Mouse (Mus musculus): ENCODE results near the gene Arvcf. TPM values are rescaled to one million over a fixed set of nuclear protein-coding genes. Genes with fewer than 3 reads are reported as not detected.

Arvcf gene
- total RNA-seq, 2 experiments from 2014 or later, result 46.2 to 53.9 TPM

DNA sequence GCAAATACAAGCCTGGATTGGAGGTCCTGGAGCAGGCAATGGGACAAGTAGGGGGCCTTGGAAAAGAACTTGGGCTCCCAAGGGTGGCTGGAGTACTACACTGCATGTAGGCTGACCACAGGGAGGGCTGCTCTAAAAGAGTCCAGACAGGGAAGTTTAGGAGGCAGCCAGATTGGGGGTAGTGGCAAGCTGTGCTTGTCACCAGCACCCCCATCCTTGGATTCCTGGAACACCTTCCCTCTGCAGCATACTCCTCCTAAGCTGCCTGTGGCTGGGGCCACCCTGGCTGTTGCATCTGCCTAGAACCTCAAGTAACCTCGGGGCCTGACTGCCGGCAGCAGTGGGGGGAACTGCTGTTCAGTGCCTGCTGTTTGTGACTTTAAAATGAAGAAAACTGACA lies 57.9 kb downstream of the Arvcf start:
- no peak for DNase-seq (ENCODE audit: low spot score in 2 of 2)

DNA sequence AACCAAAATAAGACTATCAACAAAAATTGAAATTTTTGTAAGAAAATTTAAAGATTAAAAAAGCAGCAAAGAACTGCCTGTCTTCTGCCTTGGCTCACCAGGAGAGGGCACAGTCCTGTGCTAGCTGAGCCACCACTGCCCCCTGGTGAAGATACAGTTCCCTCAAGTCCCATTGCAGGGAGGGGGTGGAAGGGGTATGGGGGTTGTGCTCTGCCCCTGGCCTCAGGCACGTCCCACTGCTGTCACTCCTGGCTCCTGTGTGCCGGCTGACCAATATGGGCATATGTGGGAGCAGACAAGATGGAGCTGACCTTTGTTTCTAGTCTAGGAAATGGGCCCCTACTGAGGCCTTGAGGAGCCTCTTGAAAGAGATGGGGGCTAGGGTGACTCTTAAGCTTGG lies 58.3 kb downstream of the Arvcf start:
- peak; percentile 71 to 79 for DNase-seq (ENCODE audit: low spot score in 2 of 2)

DNA sequence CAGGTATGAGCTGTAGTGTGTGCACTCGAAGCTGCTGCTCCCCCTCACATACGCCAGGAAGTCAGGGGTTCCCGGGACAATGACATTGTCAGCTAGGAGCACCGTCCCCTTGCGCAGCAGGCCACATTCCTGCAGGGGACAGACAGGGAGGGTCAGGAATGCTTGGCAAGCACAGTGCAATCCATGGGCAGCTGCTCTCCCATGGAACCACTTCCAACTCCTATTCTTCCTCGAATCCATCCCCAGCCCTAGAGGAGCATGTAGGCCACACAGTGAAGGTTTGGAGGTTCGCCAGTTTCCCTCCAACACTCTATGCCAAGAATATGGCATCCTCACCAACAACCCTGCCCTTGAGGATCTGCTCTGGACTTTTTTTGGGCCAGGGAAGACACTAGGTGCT lies 59.9 kb downstream of the Arvcf start:
- DNase-seq (ENCODE audit: low spot score in 2 of 2), result no peak

DNA sequence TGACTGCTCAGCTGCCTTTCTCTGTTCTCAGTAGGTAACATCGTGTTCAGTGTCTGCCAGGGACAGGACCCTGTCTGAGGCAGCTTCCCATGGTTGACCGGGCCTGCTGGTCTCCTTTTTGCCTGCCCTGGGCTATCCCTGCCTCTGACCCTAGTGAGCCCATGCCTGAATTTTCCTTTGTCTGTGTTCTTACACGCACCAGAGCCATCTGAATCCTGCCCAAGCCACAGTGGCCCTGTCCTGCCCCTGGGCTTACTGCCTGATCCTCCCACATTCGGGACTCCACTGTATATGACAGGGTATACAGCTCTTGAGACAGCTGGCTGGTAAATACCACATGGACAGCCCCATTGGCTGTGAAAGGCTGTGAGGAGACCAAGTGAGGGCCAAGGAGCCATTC lies 61.8 kb downstream of the Arvcf start:
- DNase-seq (ENCODE audit: low spot score in 2 of 2), result no peak

DNA sequence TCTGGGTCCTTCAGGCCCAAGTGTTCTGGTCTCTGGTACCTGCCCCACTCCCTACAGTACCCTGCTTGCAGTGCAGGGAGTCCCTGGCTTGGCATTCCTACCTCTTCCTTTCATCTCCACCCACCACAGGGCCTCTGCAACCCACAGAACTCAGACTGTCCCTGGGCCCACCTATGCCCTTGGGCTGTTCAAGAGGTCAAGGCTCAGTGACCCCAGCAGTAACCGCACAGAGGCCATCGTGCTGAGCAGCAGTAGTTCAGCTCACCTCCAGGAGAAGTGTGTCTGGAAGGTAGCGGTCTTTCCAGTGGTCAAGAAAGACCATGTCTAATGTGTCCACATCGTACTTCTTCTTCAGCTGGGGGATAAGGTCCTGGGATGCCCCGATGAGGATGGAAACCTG lies 62.4 kb downstream of the Arvcf start:
- DNase-seq (ENCODE audit: low spot score in 2 of 2), result no peak

DNA sequence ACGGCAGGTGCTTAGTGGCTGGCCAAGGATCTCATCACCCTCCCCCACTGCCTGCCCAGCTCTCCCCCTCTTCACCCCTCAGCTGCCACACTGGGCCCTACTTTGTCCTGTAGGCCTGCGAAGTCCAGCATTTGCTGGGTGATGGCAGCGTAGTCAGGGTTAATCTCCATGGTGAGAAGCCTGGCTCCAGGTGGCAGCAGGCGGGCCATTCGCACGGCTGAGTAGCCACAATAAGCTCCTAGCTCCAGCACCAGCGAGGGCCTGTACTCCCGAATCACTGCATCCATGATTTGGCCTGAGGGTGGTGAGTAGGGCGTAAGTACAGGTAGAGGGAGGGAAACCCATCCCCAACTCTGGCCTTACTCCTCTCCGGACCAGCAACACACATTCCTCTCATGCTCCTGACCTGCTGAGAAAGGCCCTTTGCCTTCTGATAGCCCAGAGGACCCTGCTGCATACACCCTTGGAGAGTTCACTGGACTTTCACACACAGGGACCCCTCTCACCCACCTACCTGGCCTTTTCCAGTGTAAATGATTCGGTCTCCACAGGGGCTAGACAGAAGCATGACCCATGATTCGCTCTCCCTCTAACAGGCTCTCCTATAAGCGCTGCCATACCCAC lies 63.2 kb downstream of the Arvcf start:
- DNase-seq (ENCODE audit: low spot score in 2 of 2), result no peak

DNA sequence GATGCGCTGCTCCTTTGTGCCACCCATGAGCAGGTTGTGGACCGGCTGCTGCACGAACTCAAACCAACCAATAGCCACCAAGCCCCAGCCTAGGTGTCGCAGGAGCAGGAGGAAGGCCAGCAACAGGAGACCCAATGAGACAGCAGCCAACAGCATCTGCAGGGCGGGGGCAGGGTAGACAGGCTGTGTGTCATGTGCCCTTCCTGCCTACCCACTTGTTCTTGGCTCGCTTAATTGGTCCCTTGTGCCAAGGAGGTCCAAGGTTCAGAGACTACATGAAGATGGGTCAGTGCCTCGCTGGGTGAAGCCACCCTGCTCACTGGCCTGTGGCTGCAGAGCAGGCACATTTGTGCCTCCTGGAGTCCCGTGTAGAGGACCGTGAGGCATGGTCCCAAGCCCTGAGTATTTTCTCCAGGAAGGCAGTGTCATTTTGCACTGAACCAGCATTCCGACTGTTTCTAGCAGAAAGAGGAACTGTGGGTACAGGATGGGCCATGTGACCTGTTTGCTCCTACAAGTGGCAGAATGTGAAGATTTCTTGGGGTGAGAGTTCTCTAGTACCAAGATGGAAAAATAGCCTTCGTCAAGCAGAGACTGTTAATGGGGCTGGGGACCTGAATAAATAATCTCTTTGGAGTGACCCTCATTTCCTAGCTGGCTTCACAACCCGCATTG lies 64.0 kb downstream of the Arvcf start:
- peak in 1 of 2 experiments; percentile 61 for DNase-seq (ENCODE audit: low spot score in 2 of 2)

DNA sequence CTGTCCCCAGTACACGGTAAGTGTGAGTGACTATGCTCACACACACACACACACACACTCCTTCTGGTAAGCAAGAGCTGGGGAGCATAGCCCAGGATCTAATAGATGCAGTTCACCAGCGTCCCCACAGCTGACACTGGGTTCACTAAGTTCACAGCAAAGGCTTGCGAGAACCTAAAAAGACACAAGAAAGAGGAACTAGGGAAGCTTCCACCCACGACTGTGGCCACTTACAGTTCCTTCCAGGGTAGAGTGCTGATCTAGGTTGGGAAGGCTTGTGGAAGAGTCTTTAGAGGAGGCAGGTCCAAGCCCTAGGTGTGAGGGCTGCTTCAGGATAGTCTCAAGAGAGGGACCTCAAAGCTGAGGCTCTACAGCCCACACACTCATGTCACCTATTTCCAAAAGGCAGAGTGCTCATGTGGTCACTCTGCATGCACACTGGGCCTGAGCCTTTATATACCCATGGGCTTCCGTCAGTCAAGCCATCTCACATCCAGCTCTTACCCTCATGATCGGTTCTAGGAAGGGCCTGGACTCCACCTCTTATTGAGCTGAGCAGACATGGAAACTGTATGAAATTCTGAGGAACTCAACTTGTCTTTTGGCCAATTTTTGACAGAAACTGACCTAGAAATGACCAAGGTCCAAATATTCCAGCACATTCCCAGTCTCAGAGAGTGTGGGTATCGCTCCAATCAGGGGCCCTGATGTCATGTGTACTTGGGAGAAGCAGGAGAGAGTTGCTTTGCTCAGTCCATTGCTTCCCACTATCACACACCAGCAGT lies 65.2 kb downstream of the Arvcf start:
- no peak for DNase-seq (ENCODE audit: low spot score in 2 of 2)

DNA sequence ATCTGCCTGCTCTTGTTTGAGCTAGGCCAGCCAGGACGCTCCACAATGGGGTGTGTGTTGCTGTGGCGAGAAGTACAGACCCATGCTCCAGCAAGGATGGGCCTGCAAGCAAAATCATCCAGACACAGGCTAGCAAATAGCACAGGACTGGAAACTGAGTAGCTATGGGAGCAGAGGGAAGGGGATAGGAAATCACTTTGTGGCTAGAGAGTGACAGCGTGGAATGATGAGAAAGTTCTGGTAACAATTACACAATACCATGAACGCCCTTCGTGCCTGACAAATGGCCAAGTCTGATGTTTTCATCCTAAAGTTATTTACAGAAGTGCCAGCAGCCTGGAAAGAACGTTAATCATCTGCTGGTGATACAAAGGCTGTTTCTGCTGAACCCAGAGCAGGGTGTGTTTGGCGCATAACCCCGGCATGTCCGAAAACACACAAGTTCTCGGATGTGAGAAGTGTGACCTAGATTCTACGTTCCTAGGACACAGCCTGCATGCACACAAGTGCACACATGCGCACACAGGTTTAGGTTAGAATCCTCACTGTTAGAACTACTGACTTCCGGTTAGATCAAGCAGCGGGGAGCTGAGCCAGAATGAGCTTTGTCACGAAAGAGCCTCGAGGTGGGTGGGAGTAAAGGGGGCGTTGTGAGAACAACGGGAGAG lies 68.2 kb downstream of the Arvcf start:
- DNase-seq (ENCODE audit: low spot score in 2 of 2), result no peak

DNA sequence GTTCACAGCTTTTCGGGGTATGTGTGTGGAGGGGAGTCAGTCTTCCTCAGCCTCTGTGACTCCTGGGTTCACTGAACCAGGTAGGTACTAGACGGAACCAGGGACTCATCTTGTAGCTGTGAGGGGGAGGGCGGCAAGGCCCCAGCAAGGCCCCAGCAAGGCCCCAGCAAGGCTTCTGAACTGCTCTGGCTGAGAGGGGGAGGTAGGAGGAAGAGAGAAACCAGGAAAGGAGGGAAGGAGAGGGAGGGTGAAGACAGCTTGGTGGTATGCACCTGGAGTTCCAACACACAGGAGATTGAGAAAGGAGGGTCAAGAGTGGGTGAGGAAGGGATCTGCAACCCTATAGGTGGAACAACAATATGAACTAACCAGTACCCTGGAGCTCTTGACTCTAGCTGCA lies 68.9 kb downstream of the Arvcf start:
- DNase-seq (ENCODE audit: low spot score in 2 of 2), result no peak

DNA sequence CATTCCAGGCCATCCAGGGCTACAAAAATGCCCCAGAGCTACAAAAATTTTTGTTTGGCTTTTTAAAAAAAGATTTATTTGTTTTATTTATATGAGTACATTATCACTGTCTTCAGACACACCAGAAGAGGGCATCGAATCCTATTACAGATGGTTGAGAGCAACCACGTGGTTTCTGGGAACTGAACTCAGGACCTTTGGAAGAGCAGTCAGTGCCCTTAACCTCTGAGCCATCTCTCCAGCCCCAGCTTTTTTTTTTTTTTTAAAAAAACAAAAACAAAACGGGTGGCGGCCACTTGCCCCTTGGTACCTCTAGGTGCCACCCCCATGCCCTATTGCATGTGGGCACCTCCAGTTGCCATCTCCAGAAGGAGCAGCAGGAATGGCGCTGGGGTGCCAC lies 69.5 kb downstream of the Arvcf start:
- DNase-seq (ENCODE audit: low spot score in 2 of 2), result no peak

DNA sequence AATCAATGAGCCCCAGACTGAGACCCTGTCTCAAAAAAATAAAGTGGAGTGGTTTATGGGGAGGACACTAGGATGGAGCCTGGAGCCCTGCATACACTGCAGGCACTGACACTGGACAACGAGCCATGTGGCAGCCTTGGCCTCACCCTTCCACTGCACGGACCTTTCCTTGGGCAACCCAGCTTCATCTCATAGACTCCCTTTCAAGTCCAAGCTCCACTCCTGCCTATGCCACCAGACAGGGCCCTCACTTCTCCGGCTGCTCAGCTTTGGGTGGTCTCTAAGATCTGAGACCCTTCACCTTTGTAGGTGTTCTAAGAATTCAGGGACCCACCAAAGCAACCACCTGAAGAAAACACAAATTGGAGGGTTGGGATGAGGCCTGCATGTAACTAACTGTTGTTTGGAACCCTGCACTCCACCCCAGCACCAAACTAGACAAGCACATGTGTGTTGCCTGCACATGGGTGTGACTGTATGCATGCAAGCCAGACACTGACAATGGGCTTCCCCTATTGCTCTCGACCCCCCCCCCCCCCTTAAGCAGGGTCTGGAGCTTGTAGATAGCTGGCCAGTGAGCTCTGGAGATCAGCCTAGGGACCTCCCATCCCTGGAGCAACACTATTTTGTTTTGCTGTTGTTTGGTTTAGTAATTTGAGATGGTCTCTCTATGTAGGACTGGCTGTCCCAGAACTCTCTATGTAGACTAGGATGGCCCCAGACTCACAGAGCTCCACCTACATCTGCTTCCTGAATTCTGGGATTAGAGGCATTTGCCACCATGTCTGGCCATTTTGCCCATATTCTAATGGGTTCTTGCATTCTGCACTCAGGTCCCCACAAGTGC lies 71.0 kb downstream of the Arvcf start:
- no peak for DNase-seq (ENCODE audit: low spot score in 2 of 2)

DNA sequence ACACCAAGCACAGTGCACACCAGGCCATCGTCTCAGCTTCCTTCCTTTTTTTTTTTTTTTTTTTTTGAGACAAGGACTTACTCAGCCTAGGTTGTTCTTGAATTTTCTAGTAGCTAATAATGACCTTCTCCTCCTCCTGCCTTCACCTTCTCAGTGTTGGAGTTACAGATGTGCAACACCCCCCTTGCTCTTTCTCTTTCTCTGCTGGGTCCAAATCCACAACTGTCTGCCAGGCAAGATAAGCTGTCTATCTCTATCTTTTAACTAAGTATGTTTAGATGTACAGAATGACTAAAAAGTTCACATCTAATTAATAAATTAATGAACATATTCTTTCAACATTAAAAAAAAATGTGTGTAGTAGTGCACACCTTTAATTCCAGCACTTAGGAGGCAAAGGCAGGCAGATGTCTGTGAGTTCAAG lies 71.6 kb downstream of the Arvcf start:
- no peak for DNase-seq (ENCODE audit: low spot score in 2 of 2)

DNA sequence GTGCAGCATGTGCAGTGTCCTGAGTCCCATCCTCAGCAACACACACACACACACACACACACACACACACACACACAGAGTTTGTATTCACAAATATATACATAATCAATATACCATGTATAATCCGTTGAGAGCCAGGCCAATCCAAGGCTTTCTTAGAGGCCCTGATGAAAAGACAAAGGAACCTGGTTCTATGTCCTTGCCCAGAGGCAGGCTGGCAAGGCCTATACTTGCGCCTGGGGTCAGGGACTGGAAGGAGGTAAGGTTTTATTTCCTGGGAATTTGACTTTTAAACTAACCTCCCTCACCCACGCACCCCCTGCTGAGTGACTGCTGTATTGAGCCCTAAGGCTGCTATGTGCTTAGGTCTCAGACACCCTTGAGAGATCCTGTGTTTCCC lies 72.6 kb downstream of the Arvcf start:
- DNase-seq (ENCODE audit: low spot score in 2 of 2), result no peak

DNA sequence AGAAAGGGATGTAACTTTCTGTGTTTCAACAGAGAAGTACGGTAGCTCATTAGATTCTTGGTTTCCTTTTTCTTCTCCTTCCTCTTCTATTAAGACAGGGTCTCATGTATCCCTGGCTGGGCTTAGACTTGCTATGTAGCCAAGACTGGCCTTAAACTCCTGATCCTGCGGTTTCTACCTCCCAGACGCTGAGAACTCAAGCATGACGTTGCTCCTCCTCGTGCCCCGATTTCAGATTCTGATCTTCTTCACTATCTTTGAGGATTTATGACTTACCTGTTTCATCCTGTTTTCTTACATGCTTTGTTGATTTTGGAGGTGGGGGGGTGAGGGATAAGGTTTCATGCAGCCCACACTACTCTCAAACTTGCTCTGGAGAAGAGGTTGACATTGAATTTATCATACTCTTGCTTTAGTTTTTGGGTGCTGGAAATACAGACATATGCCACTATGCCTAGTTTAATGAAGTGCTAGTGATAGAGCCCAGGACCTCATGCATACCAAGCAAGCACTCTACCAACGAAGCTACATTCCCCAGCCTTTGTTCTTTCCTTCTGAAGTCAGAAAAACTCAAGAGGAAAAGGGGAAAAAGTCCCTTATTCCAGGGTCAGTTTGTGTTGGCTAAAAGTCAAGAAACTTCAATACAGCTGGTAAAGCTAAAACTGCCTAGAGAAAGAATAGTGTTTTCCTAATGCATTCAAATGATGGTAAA lies 75.4 kb downstream of the Arvcf start:
- DNase-seq (ENCODE audit: low spot score in 2 of 2), result no peak

DNA sequence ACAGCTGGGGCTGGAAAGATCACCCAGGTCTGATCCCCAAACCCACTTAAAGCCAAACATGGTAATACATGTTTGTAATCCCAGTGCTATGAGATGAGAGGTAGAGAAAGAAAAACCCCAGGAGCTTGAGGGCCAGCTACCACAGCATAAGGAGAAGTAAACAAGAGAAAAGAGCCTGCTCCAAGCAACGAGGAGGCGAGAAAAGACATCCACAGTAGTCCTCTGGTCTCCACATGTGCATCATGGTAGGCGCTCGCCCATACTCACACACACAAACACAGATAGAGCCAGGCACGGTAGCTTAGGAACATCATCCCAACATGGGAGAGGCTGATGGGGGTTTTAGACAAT lies 75.9 kb downstream of the Arvcf start:
- DNase-seq (ENCODE audit: low spot score in 2 of 2), result no peak

DNA sequence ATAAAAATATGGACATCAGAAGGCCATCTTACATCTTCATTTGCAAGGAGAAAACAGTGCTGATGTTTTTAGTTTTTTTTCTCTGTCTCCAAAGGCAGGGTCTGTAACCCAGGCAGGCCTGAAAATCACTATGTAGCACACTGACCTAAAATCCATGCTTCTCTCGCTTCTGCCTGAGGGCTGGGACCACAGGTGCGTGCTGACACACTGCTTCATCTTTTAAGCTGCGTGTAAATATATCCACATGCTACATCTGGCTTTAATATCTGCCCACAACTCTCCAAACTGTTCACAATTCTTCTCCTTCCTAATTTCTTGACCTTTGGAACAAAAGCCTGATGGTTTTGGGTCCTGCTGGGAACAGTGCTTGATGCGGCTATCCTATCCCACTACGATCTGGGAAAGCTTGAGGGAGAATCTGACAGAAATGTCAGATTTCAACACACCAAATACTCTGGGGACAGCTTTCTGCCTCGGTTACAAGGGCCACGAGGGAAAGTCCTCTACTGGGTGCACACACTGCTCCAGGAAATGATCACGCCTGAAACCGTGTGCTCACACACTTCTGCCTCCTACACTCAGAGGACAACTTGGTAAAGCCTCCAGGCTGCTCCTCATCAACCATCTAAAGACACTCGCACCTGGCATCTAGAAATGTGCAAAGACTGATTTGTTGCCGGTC lies 76.5 kb downstream of the Arvcf start:
- no peak for DNase-seq (ENCODE audit: low spot score in 2 of 2)

DNA sequence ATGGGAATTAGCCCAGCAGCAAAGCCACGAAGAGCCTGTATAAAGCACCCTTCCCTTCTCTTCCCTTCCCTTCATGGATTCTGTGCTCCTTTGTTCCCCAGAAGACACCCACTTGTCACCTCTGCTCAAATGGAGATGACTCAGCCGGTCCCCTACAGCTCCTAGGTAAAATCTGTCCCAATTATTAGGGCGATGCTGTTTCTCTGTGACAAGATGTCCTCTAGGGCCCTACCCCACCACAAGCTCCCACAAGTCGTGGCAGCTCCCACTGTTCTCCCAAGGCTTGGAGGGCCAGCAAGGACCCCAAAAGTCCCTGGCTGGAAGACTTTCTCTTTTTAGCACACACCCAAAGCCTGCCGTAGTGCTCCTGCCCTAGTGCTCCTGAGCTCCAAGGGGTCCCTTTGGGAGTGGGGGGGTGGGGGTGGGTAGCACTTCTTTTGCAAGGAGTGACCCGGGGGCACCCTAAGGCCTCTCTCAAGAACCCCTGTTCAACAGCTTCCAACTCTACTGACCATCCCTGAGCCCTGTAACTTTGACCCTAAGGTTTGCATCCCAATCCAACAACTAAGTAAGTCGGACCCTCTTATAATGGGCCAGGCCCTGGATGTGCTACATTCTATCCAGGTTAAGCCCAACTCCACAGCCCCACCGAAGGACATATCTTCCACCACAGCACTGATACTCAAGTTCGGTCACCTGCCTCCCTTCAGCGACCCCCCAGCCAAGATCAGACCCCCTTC lies 77.7 kb downstream of the Arvcf start:
- no peak for DNase-seq (ENCODE audit: low spot score in 2 of 2)

DNA sequence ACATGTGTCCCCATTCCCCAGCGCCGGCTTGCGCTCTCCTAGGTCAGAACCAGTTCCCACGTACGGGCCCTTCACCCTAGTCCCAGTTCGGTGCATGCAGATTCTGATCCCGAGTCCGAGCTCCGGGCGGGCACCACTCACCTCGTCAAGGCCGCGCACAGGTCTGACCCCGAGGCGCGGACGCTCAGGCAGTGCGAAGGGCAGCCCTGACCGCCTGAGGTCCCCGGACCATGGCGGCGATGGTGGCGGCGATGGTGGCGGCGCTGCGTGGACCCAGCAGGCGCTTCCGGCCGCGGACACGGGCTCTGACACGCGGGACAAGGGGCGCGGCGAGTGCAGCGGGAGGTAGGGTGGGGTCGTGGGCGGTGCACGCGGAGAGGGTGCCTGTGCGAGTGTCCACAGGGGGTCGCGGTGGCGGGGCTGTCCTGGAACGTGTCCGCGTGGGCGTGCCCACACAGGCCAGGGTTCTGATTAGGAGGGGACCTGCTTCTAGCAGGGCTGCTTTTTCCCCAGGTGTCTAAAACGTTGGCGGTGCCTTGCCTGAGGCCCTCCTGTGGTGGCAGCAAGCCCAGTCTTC lies 78.3 kb downstream of the Arvcf start, which contains the start of gene Txnrd2:
Txnrd2 (plus strand) TSS at position 170 of the 577 bp plus-strand sequence.
- peak; percentile 76 to 86 for DNase-seq (ENCODE audit: low spot score in 2 of 2)
